Mouse (Mus musculus) liver, embryonic 15.5 days (tissue): ENCODE measurements at regions not wholly inside any gene's neighbourhood (a gene's known extent, or its start where the extent isn't known, plus 50 kb on each side); places are given as distances from the start of the nearest gene placed in this dataset.

Experiments
- ATAC-seq: fragments of 200-750 bp; cut with Nextera tagmentation; 2 replicates; pipeline ENCODE4 v1.8.0; 2017; ENCODE audit warnings: moderate number of reproducible peaks, mild to moderate bottlenecking, moderate library complexity; ENCODE audit not compliant: insufficient read depth
- H3K27ac ChIP-seq: fragments of 300-500 bp; sonication (generic); replicated peaks from 2 replicates; pipeline ENCODE4 v1.5.1; 2015; ENCODE audit warnings: mild to moderate bottlenecking, inconsistent platforms
- H3K27me3 ChIP-seq: fragments of 300-500 bp; sonication (generic); 2 replicates; pipeline ENCODE4 v1.6.1; 2015; ENCODE audit warnings: mild to moderate bottlenecking, inconsistent platforms
- H3K36me3 ChIP-seq: fragments of 300-500 bp; sonication (generic); replicated peaks from 2 replicates; pipeline ENCODE4 v1.6.1; 2015; ENCODE audit warnings: moderate library complexity, mild to moderate bottlenecking, inconsistent platforms
- H3K4me1 ChIP-seq: fragments of 300-500 bp; sonication (generic); replicated peaks from 2 replicates; pipeline ENCODE4 v1.6.1; 2015; ENCODE audit warnings: inconsistent platforms
- H3K4me2 ChIP-seq: fragments of 300-500 bp; sonication (generic); 2 replicates; pipeline ENCODE4 v1.6.1; 2015; ENCODE audit warnings: moderate library complexity, mild to moderate bottlenecking, inconsistent platforms
- H3K4me3 ChIP-seq: fragments of 300-500 bp; sonication (generic); replicated peaks from 2 replicates; pipeline ENCODE4 v1.5.1; 2015; ENCODE audit warnings: mild to moderate bottlenecking, inconsistent platforms
- H3K9ac ChIP-seq: fragments of 300-500 bp; sonication (generic); 2 replicates; pipeline ENCODE4 v1.6.1; 2015; ENCODE audit warnings: moderate library complexity, mild to moderate bottlenecking, inconsistent platforms
- H3K9me3 ChIP-seq: fragments of 300-500 bp; sonication (generic); replicated peaks from 2 replicates; pipeline ENCODE4 v1.6.1; 2016; ENCODE audit warnings: inconsistent platforms
- WGBS: fragments of 180-500 bp; shearing (Covaris S2); methylation state at CpG from one replicate; pipeline ENCODE4 v1.1.7; 2015; ENCODE audit warnings: mixed read lengths; ENCODE audit not compliant: insufficient replicate concordance; 5-methylcytosine and 5-hydroxymethylcytosine counted together

- Histone ChIP-seq H3K27me3 (no peaks in the 10 kb centered on the region), H3K4me1 (no peaks in the 10 kb centered on the region), H3K9me3 (no peaks in the 10 kb centered on the region), H3K9ac (no peak overlapping the region), H3K4me2 (no peak overlapping the region), H3K36me3 (no peaks in the 10 kb centered on the region), H3K4me3 (no peak overlapping the region), H3K27ac (no peak overlapping the region)
- WGBS: 44% methylated on average over 7 of the region's 7 CpGs
- ATAC-seq: no peak
These were observed 61.0 kb upstream of the Syt6 start for GRCm38 (mm10) chr3:103514061-103514460.

- WGBS: 40% methylated on average over 5 of the region's 5 CpGs
- H3K4me1 ChIP-seq: no peaks in the 10 kb centered on the region
- no peaks in the 10 kb centered on the region for H3K9me3 ChIP-seq
- H3K9ac ChIP-seq: no peak overlapping the region
- H3K36me3 ChIP-seq: no peaks in the 10 kb centered on the region
- ATAC-seq: no peak
- H3K4me2 ChIP-seq: no peak overlapping the region
- no peaks in the 10 kb centered on the region for H3K27me3 ChIP-seq
- H3K4me3 ChIP-seq: no peak overlapping the region
- H3K27ac ChIP-seq: no peak overlapping the region
These were observed 59.1 kb upstream of the Syt6 start for GRCm38 (mm10) chr3:103515946-103516345.

GRCm38 (mm10) chr3:103517376-103518304 lies 57.4 kb upstream of the Syt6 start:
- Histone ChIP-seq H3K27ac (no peak overlapping the region), H3K36me3 (no peaks in the 10 kb centered on the region), H3K9ac (no peak overlapping the region), H3K4me2 (no peak overlapping the region), H3K4me3 (no peak overlapping the region), H3K27me3 (no peaks in the 10 kb centered on the region), H3K4me1 (no peaks in the 10 kb centered on the region), H3K9me3 (no peaks in the 10 kb centered on the region)
- no peak for ATAC-seq
- WGBS: 55% methylated on average over 8 of the region's 8 CpGs

GRCm38 (mm10) chr3:103518624-103519023 lies 56.4 kb upstream of the Syt6 start:
- Histone ChIP-seq H3K27me3 (no peaks in the 10 kb centered on the region), H3K4me3 (no peak overlapping the region), H3K9ac (no peak overlapping the region), H3K9me3 (no peaks in the 10 kb centered on the region), H3K27ac (no peak overlapping the region), H3K36me3 (no peaks in the 10 kb centered on the region), H3K4me1 (no peaks in the 10 kb centered on the region), H3K4me2 (no peak overlapping the region)
- WGBS: 58% methylated on average over 2 of the region's 2 CpGs
- ATAC-seq: no peak
